In the genomic region with DNA sequence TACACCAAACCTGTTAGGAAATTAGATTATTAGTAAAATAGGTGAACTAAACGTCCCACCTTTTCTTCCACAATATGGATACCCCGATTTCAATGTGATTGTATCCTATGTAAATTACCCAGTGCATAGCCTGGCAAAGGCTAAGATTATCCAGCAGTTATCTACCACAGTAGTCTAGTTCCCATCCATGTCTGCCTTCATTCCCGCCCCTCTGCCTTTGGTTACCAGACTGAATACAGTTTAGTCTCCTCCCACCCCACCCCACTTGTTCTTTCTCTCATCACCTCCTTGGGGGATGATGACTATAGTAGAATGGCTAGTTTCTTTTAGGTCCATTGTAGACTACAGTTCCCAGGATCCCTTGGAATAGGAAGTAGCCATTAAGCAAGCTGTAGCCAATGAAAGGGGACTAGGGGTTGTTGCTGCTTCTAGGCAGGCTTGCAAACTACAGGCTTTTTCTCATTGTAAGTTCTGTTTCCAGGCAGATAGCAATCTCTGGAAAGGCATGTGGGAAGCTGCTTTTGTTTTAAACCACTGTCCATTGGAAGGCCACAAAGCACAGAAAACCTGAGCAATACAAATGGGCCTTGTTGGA, we compare ENCODE assay signal across 14 mouse cellular contexts. TPM values are rescaled to one million over a fixed set of nuclear protein-coding genes. Genes with fewer than 3 reads are reported as not detected.
DNase-seq lines count a peak whose midpoint lies in the region; ATAC-seq and TF ChIP-seq lines count a peak whose summit lies in the region.
"Had no signal": no experiment of that assay in that cellular context is flagged by ENCODE, and none has a peak within 500 bp of the region (broad histone marks: within the 10 kb centered on the region; RNA-seq: fewer than 3 reads in every experiment).

No protein-coding gene starts in this region.

- no peaks in the 10 kb centered on the region for H3K36me3 ChIP-seq in neural tube, embryonic 11.5 days (ENCODE audit: control insufficient read depth, insufficient read depth, low read length)
- H3K36me3 ChIP-seq in forebrain, embryonic 15.5 days, result no peaks in the 10 kb centered on the region
- no peaks in the 10 kb centered on the region for H3K36me3 ChIP-seq in hindbrain, postnatal 0 days (ENCODE audit: insufficient read depth, low read length)
- H3K36me3 ChIP-seq in neural tube, embryonic 15.5 days, result no peaks in the 10 kb centered on the region

- H3K9me3 ChIP-seq in neural tube, embryonic 11.5 days (ENCODE audit: control insufficient read depth, low read length), result no peaks in the 10 kb centered on the region
- no peaks in the 10 kb centered on the region for H3K9me3 ChIP-seq in forebrain, embryonic 15.5 days
- no peaks in the 10 kb centered on the region for H3K9me3 ChIP-seq in hindbrain, postnatal 0 days (ENCODE audit: low read length)
- no peaks in the 10 kb centered on the region for H3K9me3 ChIP-seq in neural tube, embryonic 15.5 days (replicated peaks)

- 62% methylated on average over 3 of the region's 3 CpGs for WGBS in neural tube, embryonic 11.5 days
- WGBS in forebrain, embryonic 15.5 days, result 61% methylated on average over 3 of the region's 3 CpGs
- WGBS in hindbrain, postnatal 0 days, result 59% methylated on average over 3 of the region's 3 CpGs
- 73% methylated on average over 3 of the region's 3 CpGs for WGBS in neural tube, embryonic 15.5 days

- no peak overlapping the region for H3K9ac ChIP-seq in neural tube, embryonic 11.5 days (ENCODE audit: low read length)
- H3K9ac ChIP-seq in forebrain, embryonic 15.5 days (replicated peaks), result no peak overlapping the region
- H3K9ac ChIP-seq in hindbrain, postnatal 0 days (replicated peaks; ENCODE audit: low read length), result no peak overlapping the region
- no peak overlapping the region for H3K9ac ChIP-seq in neural tube, embryonic 15.5 days (replicated peaks)
- H3K9ac ChIP-seq: lung, embryonic 14.5 days had no signal

- DNase-seq in neural tube, embryonic 11.5 days (ENCODE audit: low spot score), result no peak
- DNase-seq in neural tube, embryonic 10.5 days (ENCODE audit: extremely low spot score, low spot score), result no peak
- DNase-seq in hindbrain, postnatal 0 days (ENCODE audit: low spot score), result peak; percentile 74
- no peak for DNase-seq in lung, postnatal 25 days (ENCODE audit: low spot score)
- no peak for DNase-seq in left cerebral cortex, postnatal 4 days
- no peak for DNase-seq in heart, postnatal 36 days
- DNase-seq: cerebellum, postnatal 14 days; gastrocnemius, postnatal 14 days; lung, embryonic 14.5 days had no signal

- intact Hi-C loops in left cerebral cortex, postnatal 4 days (cut with DNase I), result no loop called here
- intact Hi-C loops in heart, postnatal 36 days (cut with DNase I), result no loop called here

- peak; percentile 48; the same call in 1 of the 2 replicates for ATAC-seq in neural tube, embryonic 11.5 days (ENCODE audit: insufficient read depth, low FRiP score, low TSS enrichment)
- ATAC-seq in forebrain, embryonic 15.5 days (replicated peaks), result peak; percentile 70
- ATAC-seq in hindbrain, postnatal 0 days, result peak; percentile 82
- peak; percentile 89 for ATAC-seq in neural tube, embryonic 15.5 days (ENCODE audit: low FRiP score)

- no peak overlapping the region for H3K27ac ChIP-seq in neural tube, embryonic 11.5 days (ENCODE audit: low read depth, low read length)
- H3K27ac ChIP-seq in forebrain, embryonic 15.5 days (replicated peaks), result no peak overlapping the region
- peak overlapping the region; percentile 55; the same call in 1 of the 2 replicates for H3K27ac ChIP-seq in hindbrain, postnatal 0 days
- H3K27ac ChIP-seq in neural tube, embryonic 15.5 days (replicated peaks), result peak overlapping the region; percentile 61

- H3K4me2 ChIP-seq in neural tube, embryonic 11.5 days (ENCODE audit: low read depth), result no peak overlapping the region
- no peak overlapping the region for H3K4me2 ChIP-seq in forebrain, embryonic 15.5 days (replicated peaks)
- H3K4me2 ChIP-seq in hindbrain, postnatal 0 days (ENCODE audit: low read depth, low read length), result no peak overlapping the region
- peak overlapping the region; percentile 25 for H3K4me2 ChIP-seq in neural tube, embryonic 15.5 days
- H3K4me2 ChIP-seq: lung, embryonic 14.5 days had no signal

- no peak overlapping the region for H3K4me3 ChIP-seq in neural tube, embryonic 11.5 days (ENCODE audit: low read depth, low read length)
- no peak overlapping the region for H3K4me3 ChIP-seq in forebrain, embryonic 15.5 days
- H3K4me3 ChIP-seq in hindbrain, postnatal 0 days (ENCODE audit: low read length), result no peak overlapping the region
- H3K4me3 ChIP-seq in neural tube, embryonic 15.5 days (replicated peaks), result no peak overlapping the region

- H3K27me3 ChIP-seq in neural tube, embryonic 11.5 days (ENCODE audit: control insufficient read depth, insufficient read depth, low read length), result no peaks in the 10 kb centered on the region
- no peaks in the 10 kb centered on the region for H3K27me3 ChIP-seq in forebrain, embryonic 15.5 days
- H3K27me3 ChIP-seq in hindbrain, postnatal 0 days (ENCODE audit: insufficient read depth, low read length), result no peaks in the 10 kb centered on the region
- H3K27me3 ChIP-seq in neural tube, embryonic 15.5 days (replicated peaks), result no peaks in the 10 kb centered on the region

- no peaks in the 10 kb centered on the region for H3K4me1 ChIP-seq in neural tube, embryonic 11.5 days (ENCODE audit: control insufficient read depth, insufficient read depth, low read length)
- peaks cover 4% of the 10 kb centered on the region; the same call in 1 of the 2 replicates for H3K4me1 ChIP-seq in forebrain, embryonic 15.5 days
- H3K4me1 ChIP-seq in hindbrain, postnatal 0 days (ENCODE audit: insufficient read depth, low read length), result peaks cover 4% of the 10 kb centered on the region; the same call in 1 of the 2 replicates
- H3K4me1 ChIP-seq in neural tube, embryonic 15.5 days, result peaks cover 7% of the 10 kb centered on the region

- TF ChIP-seq CTCF in hindbrain, postnatal 0 days (IDR thresholded peaks at IDR 0.05; ENCODE audit: low read depth), result no peak

RNA-seq across cellular contexts. Expression of gene Iqsec3, which starts 27.7 kb away (rescaled TPM):
- 2.5 and 2.6 TPM in 2 replicates for polyA plus RNA-seq in neural tube, embryonic 11.5 days (2014; fragmentation: Nextera tagmentation; extraction: Ambion mirVana)
- 4.8 and 5.1 TPM in 2 replicates for polyA plus RNA-seq in forebrain, embryonic 15.5 days (2015; fragmentation: Nextera tagmentation; extraction: Ambion mirVana)
- total RNA-seq in hindbrain, postnatal 0 days (2014; rRNA removed), result 48.2 and 53.1 TPM in 2 replicates
- polyA plus RNA-seq in hindbrain, postnatal 0 days (2015; fragmentation: Nextera tagmentation; extraction: Ambion mirVana), result 10.6 and 10.7 TPM in 2 replicates
- polyA plus RNA-seq in neural tube, embryonic 15.5 days (2015; fragmentation: Nextera tagmentation; extraction: Ambion mirVana), result 14.6 and 18.7 TPM in 2 replicates
- 10 to 100 TPM; 34.3 to 38.9 TPM for total RNA-seq in left cerebral cortex, postnatal 4 days (2021)
- total RNA-seq in heart, postnatal 36 days (2021), result under 1 TPM; 0.51 to 0.69 TPM
- total RNA-seq: liver, adult 2 months; megakaryocyte progenitor cell, adult 5-6 weeks had no signal
- polyA plus RNA-seq: heart, embryonic 14.5 days; liver, adult 2 months; lung, embryonic 14.5 days had no signal

Comparison
In these comparisons a context has a peak if more than half of its experiments do, and no peak if none do; other contexts are left out.
1. H3K27ac ChIP-seq: peak in hindbrain, postnatal 0 days (single experiment) and neural tube, embryonic 15.5 days (single experiment); none in neural tube, embryonic 11.5 days (single experiment) and forebrain, embryonic 15.5 days (single experiment).
2. Peak in every context shown above with its lines, with median percentiles within 50 percentile points of each other: ATAC-seq.